Mouse (Mus musculus) midbrain, embryonic 13.5 days (tissue): ENCODE measurements around the gene Svop. TPM values are rescaled to one million over a fixed set of nuclear protein-coding genes. Genes with fewer than 3 reads are reported as not detected.
A peak's percentile ranks its signal among the peaks of the same experiment; 100 is the strongest.

Source experiments
- ATAC-seq: fragments of 200-750 bp; cut with Nextera tagmentation; 2 replicates; pipeline ENCODE4 v1.8.0; 2017; ENCODE audit warnings: mild to moderate bottlenecking, moderate TSS enrichment, moderate library complexity
- H3K27ac ChIP-seq: fragments of 300-500 bp; sonication (generic); 2 replicates; pipeline ENCODE4 v1.5.1; 2015; ENCODE audit warnings: inconsistent platforms, mild to moderate bottlenecking, moderate library complexity
- H3K27me3 ChIP-seq: fragments of 300-500 bp; sonication (generic); 2 replicates; pipeline ENCODE4 v1.6.1; 2015; ENCODE audit warnings: mild to moderate bottlenecking, inconsistent platforms
- H3K36me3 ChIP-seq: fragments of 300-500 bp; sonication (generic); 2 replicates; pipeline ENCODE4 v1.6.1; 2015; ENCODE audit warnings: mild to moderate bottlenecking, inconsistent platforms
- H3K4me1 ChIP-seq: fragments of 300-500 bp; sonication (generic); replicated peaks from 2 replicates; pipeline ENCODE4 v1.6.1; 2015; ENCODE audit warnings: inconsistent platforms
- H3K4me2 ChIP-seq: fragments of 300-500 bp; sonication (generic); replicated peaks from 2 replicates; pipeline ENCODE4 v1.6.1; 2015; ENCODE audit warnings: moderate library complexity, mild to moderate bottlenecking, inconsistent platforms
- H3K4me3 ChIP-seq: fragments of 300-500 bp; sonication (generic); replicated peaks from 2 replicates; pipeline ENCODE4 v1.5.1; 2015; ENCODE audit warnings: mild to moderate bottlenecking, inconsistent platforms
- H3K9ac ChIP-seq: fragments of 300-500 bp; sonication (generic); replicated peaks from 2 replicates; pipeline ENCODE4 v1.6.1; 2015; ENCODE audit warnings: mild to moderate bottlenecking, inconsistent platforms
- H3K9me3 ChIP-seq: fragments of 300-500 bp; sonication (generic); 2 replicates; pipeline ENCODE4 v1.6.1; 2016; ENCODE audit warnings: mild to moderate bottlenecking, inconsistent platforms
- WGBS: fragments of 180-500 bp; shearing (Covaris S2); methylation state at CpG from one replicate; pipeline ENCODE4 v1.1.7; 2015; 5-methylcytosine and 5-hydroxymethylcytosine counted together
- polyA plus RNA-seq: library from polyadenylated mRNA; unstranded; fragments of >200 nt; fragmentation: Nextera tagmentation; extraction: Ambion mirVana; gene quantifications from 2 replicates; pipeline ENCODE4 v1.2.1, GENCODE M21; 2015

The Svop gene
- polyA plus RNA-seq, 1 experiment from 2014 or later, result 82.7 TPM

DNA sequence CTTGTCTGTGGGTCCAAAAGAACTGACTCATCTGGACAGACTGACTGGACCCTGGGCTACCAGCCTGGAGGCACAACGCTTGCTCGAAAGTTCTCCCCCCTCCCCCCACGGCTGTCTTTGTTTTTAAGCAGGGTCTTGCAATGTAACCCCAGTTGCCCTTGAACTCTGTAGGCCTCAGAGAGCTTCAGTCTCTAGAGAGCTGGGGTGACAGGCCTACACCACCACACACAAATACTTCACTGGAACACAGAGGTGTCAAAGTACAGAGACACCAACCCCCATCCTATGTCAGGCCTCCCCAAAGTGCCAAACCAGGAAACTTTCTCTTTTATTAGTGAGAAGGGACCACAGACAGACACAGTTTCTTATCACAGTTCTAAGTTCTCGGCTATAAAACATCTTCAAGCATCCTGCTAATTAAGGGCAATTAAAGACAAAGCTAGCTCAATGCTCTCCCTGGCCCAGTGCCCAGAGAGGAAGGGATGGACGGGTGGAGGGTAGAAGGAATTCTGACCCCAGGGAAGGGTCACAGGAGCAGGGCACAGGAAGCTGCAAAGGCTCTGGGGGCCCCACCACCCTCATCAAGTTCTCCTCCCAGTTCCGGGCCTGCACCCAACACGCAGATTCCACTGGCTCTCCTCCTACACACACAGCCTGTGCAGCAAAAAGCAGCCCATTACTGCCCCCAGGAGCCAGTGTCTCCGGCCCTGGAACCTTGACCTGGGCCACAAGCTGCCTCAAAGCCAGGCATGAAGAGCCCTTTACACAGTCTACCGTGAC lies 105.0 kb downstream of the Svop start:
- H3K4me1 ChIP-seq, result peaks cover 42% of the 10 kb centered on the region
- no peak overlapping the region for H3K9ac ChIP-seq
- no peak for ATAC-seq
- H3K36me3 ChIP-seq, result peaks cover 36% of the 10 kb centered on the region
- H3K4me3 ChIP-seq, result no peak overlapping the region
- no peaks in the 10 kb centered on the region for H3K9me3 ChIP-seq
- 70% methylated on average over 9 of the region's 9 CpGs for WGBS
- no peak overlapping the region for H3K27ac ChIP-seq
- H3K4me2 ChIP-seq, result no peak overlapping the region
- no peaks in the 10 kb centered on the region for H3K27me3 ChIP-seq

DNA sequence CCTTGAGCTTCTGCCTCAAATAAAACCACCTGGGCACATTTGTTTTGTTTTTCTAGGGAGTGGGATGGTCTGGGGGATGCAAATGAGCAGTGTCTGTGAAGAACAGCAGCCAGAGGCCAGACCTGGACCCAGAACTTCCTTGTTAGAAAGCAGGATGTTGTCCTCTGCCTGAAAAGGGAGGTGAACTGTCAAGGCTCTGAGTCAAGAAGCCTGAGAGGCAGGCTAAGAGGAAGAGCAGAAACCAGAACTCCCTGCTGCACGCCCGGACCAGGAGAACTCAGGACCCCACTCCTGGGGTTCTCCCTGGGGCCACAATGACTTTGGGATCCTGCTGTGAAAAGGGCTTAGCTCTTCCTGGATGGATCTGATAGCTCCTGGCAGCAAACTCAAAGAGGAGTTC lies 105.6 kb downstream of the Svop start:
- no peaks in the 10 kb centered on the region for H3K27me3 ChIP-seq
- 0 out of 2 replicates have a peak overlapping the region, but pooled peaks have one; percentile 6 for H3K9ac ChIP-seq
- ATAC-seq, result no peak
- no peak overlapping the region for H3K4me2 ChIP-seq
- H3K4me1 ChIP-seq, result peaks cover 36% of the 10 kb centered on the region
- peaks cover 39% of the 10 kb centered on the region for H3K36me3 ChIP-seq
- no peak overlapping the region for H3K27ac ChIP-seq
- 69% methylated on average over 2 of the region's 2 CpGs for WGBS
- no peak overlapping the region for H3K4me3 ChIP-seq
- no peaks in the 10 kb centered on the region for H3K9me3 ChIP-seq

DNA sequence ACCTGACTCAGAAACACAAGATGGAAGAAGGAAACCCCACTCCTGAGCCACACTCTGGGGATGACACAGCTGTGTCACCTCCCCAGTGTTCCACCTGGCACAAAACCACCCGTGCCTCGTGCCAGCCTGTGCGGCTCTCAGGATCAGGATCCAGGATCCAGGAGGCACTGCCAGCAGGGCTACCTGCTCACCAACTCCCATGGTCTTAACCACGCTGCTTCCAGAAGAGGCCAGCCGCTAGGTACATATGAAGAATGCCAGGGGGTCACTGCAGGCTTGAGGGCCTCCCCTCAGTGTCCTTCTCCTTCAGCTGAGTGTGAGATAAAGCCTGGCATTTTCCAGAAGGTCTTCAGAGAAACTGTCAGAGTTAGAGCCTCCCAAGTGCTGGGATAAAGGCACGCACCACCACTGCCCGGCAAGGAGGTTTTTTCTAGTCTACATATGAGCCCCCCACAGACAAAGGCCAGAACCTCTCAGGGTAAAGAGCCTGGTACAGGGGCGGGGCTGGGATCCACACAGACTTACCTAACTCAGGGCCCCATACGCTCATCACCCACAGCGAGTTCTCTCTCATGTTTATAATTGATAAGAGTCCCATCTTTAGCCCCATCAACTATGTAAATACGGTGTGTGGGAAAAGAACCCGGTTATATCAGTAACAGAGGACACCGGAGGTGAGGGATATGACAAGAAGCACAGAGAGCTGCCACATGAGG lies 107.2 kb downstream of the Svop start:
- no peaks in the 10 kb centered on the region for H3K27me3 ChIP-seq
- 93% methylated on average over 13 of the region's 13 CpGs for WGBS
- H3K27ac ChIP-seq, result no peak overlapping the region
- no peak overlapping the region for H3K9ac ChIP-seq
- peaks cover 34% of the 10 kb centered on the region for H3K36me3 ChIP-seq
- no peaks in the 10 kb centered on the region for H3K9me3 ChIP-seq
- peaks cover 24% of the 10 kb centered on the region for H3K4me1 ChIP-seq
- no peak overlapping the region for H3K4me3 ChIP-seq
- H3K4me2 ChIP-seq, result no peak overlapping the region
- no peak for ATAC-seq

- Histone ChIP-seq H3K4me2 (no peak overlapping the region), H3K4me1 (peaks cover 24% of the 10 kb centered on the region), H3K9me3 (no peaks in the 10 kb centered on the region), H3K36me3 (peaks cover 29% of the 10 kb centered on the region), H3K9ac (no peak overlapping the region), H3K4me3 (no peak overlapping the region), H3K27me3 (no peaks in the 10 kb centered on the region), H3K27ac (no peak overlapping the region)
- no peak for ATAC-seq
- 70% methylated on average over 6 of the region's 6 CpGs for WGBS
Measured at GRCm38 (mm10) chr5:113983541-113983940, 107.8 kb downstream of the Svop start.

DNA sequence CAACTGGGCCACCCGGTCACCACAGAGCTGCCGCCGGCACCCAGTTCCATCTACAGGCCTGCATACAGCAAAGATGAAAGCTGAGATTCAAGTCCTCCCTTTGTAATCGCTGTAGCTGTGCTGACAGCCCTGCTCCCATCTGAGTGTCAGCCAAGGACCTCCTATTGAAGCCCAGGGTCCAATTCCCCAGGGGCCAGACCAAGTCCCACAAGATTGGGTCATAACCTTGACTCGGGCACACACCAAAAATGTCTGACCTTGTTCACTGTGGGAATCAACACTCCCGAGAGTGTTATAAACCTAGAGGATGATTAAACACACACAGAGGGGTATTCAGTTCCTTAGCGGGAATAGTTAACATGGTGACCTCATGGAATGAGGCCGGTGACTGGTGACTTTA lies 109.5 kb downstream of the Svop start:
- H3K9me3 ChIP-seq, result no peaks in the 10 kb centered on the region
- no peak overlapping the region for H3K27ac ChIP-seq
- no peak overlapping the region for H3K4me3 ChIP-seq
- ATAC-seq, result no peak
- no peak overlapping the region for H3K9ac ChIP-seq
- peaks cover 41% of the 10 kb centered on the region for H3K36me3 ChIP-seq
- 82% methylated on average over 8 of the region's 8 CpGs for WGBS
- no peaks in the 10 kb centered on the region for H3K27me3 ChIP-seq
- H3K4me1 ChIP-seq, result peaks cover 24% of the 10 kb centered on the region
- no peak overlapping the region for H3K4me2 ChIP-seq

- H3K4me2 ChIP-seq, result no peak overlapping the region
- H3K36me3 ChIP-seq, result peaks cover 35% of the 10 kb centered on the region
- no peak overlapping the region for H3K27ac ChIP-seq
- WGBS, result 87% methylated on average over 6 of the region's 6 CpGs
- H3K4me1 ChIP-seq, result peaks cover 17% of the 10 kb centered on the region
- H3K9ac ChIP-seq, result no peak overlapping the region
- no peak overlapping the region for H3K4me3 ChIP-seq
- H3K9me3 ChIP-seq, result no peaks in the 10 kb centered on the region
- no peak for ATAC-seq
- no peaks in the 10 kb centered on the region for H3K27me3 ChIP-seq
Measured at GRCm38 (mm10) chr5:113981171-113981570, 110.2 kb downstream of the Svop start.

DNA sequence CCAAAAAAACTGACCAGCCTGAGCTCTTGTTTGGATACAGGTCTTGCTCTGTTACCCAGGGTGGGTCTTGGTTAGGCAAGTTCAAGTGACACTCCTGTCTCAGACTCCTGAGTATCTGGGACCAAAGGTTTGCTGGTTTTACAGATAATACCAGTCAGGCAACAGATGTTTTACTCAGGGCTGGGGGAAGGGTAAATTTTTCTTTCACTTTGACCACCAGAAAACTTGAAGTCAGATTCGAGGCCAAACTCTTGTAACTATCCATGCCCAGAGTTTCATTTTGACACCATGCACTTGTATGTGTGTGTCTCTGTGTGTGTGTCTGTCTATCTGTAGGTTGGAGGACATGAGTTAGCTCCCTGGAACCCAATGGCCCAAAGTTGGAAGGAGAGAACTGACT lies 110.9 kb downstream of the Svop start:
- Histone ChIP-seq H3K4me3 (no peak overlapping the region), H3K4me1 (peaks cover 17% of the 10 kb centered on the region), H3K4me2 (no peak overlapping the region), H3K36me3 (peaks cover 32% of the 10 kb centered on the region), H3K9me3 (no peaks in the 10 kb centered on the region), H3K27me3 (no peaks in the 10 kb centered on the region), H3K9ac (no peak overlapping the region), H3K27ac (no peak overlapping the region)
- WGBS, result 97% methylated on average over 1 of the region's 1 CpGs
- no peak for ATAC-seq

DNA sequence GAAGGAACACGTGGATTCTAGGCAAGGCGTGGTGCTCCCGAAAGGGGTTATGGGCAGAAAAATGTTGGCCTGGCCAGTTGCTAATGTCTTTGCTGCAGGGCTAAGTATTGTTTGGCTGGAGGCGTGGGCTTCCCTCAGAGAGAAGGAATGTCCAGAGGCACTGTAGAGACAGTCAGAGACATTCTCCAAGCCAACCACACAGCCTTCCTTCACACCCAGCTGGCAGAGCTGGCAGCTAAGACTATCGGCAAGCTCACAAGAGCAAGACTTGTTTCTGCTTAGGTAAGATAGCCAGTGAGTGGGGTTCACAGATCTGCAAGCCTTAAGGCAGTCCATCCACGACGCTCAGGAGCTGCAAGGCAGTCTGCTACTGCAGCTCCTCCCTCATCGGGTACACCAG lies 114.1 kb downstream of the Svop start:
- Histone ChIP-seq H3K36me3 (peaks cover 23% of the 10 kb centered on the region; the same call in 1 of the 2 replicates), H3K4me3 (no peak overlapping the region), H3K27ac (no peak overlapping the region), H3K9ac (no peak overlapping the region), H3K4me2 (no peak overlapping the region), H3K9me3 (no peaks in the 10 kb centered on the region), H3K27me3 (no peaks in the 10 kb centered on the region), H3K4me1 (peaks cover 38% of the 10 kb centered on the region)
- no peak for ATAC-seq
- 86% methylated on average over 8 of the region's 8 CpGs for WGBS

Other genes starting within 250 kb of the Svop start
- 214 and 215 TPM in 2 replicates for gene Coro1c, start 182.8 kb downstream of the Svop start, polyA plus RNA-seq
- 14.3 and 17.2 TPM in 2 replicates for gene Ssh1, start 97.7 kb downstream of the Svop start, polyA plus RNA-seq
- not detected in 2 replicates for gene Dao, start 87.9 kb downstream of the Svop start, polyA plus RNA-seq
- 16.7 and 19.0 TPM in 2 replicates for gene Usp30, start 26.1 kb downstream of the Svop start, polyA plus RNA-seq
- 5.8 and 6.0 TPM in 2 replicates for gene Alkbh2, start 36.6 kb upstream of the Svop start, polyA plus RNA-seq
- gene Ung, start 38.8 kb upstream of the Svop start, polyA plus RNA-seq, result 14.8 and 17.4 TPM in 2 replicates
- 2.4 and 2.9 TPM in 2 replicates for gene Acacb, start 55.0 kb upstream of the Svop start, polyA plus RNA-seq
- 3.6 and 4.0 TPM in 2 replicates for gene Foxn4, start 182.2 kb upstream of the Svop start, polyA plus RNA-seq
- 0.58 and 0.93 TPM in 2 replicates for gene Myo1h, start 197.6 kb upstream of the Svop start, polyA plus RNA-seq